Mouse (Mus musculus) urinary bladder, adult 2 months (tissue): ENCODE measurements around the gene Mapkapk2. TPM values are rescaled to one million over a fixed set of nuclear protein-coding genes. Genes with fewer than 3 reads are reported as not detected.

Experiments
- DNase-seq: peaks from one replicate; pipeline ENCODE4 v3.0.0; 2022; ENCODE audit warnings: low spot score
- polyA plus RNA-seq: library from polyadenylated mRNA; depleted of rRNA; stranded (reverse); fragments of >200 nt; gene quantifications from 2 replicates; pipeline ENCODE4 v1.2.3, GENCODE M21; 2012

The Mapkapk2 gene
- polyA plus RNA-seq, 1 experiment: 77.4 TPM

DNA sequence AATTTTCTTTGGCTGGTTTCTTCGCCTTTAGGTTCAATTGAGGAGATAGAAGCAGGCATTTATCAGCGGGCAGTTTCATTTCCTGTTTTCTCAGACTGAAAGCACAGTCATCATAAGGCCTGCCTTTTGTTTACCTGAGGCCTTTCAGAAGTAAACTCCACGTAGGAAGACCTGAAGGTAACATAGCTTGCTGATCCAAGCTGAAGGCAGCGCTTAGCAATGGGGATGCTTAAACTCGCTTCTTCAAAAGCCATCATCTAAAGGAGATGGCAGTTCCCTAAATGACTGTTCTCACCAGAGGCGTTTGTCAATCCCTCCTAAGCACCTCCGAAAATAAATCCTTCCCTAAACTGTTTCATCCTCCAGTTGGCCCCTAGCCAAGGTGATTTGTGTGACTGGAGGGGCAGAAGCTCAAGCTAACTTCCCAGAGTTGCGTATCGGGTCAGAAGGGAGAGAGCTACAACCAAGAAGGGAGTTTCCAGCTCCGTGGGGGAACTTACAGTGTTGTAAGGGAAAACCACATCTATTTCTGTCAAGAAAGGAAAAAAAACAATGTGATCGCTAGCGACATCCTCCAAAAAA is 13.0 kb upstream of the Mapkapk2 start:
- no peak for DNase-seq

DNA sequence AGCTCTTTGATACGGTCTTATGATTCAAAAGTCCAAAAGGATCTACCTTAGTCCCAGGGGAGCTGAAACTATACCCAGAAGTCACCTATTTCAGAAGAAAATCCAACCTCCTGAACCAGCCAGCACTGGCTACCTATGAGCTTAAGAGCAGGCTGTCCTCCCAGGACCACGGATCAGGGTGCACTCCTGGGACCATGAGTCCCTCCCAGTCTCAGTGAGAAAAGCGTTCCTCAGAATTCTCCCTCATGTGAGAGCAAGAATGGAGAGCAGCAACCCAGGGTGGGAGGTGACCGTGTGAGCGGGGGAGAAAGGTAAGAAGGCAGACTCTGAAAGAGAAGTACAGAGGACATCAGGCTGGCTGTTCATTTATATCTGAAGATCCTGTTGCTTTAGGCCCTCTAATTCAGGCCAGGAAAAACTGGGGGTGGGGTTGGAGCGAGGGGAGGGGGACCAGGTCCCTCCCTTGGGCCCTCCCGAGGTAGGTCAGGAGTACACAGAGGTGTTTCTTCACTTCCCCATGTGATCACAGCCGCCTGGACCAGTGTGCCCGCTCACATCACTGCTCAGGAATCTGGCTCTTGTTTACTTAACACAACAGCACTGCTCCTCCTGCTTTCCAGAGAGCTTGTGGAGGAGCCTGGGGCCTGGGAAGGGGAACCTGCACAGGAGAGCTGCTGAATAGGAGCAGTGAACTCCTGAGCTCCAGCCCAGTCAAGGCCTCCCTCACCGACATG is 10.1 kb upstream of the Mapkapk2 start:
- peak; percentile 50 for DNase-seq

DNA sequence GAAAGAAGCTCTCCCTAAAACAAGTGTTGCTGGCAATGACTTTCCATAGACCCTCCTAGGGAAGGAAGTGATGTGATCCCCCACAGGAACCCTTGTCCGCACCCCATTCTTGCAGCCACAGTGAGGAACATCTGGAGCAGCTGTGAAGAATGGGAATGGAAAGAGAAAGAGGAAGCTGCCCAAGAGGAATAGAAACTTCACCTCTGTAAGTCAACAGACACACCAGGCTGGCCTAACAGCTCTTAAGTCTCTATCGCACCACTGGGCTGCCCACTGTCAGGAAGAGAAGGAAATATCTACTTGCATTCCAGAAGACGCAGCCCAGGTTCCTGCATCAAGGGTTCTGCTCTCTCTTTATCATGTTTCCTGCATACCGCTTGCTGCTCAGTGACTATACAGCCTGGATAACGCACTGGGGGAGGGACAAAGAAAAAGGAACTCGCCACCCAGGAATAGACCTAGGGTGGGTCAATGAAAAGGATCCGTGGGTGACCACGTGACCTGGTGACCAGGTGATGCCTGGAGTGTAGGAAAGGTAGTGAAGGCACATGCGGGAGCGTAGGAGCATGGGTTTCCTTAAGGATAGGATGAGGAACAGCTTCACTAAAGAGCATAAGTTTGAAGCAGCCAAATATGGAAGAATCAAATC is 6.3 kb upstream of the Mapkapk2 start:
- DNase-seq: no peak

DNA sequence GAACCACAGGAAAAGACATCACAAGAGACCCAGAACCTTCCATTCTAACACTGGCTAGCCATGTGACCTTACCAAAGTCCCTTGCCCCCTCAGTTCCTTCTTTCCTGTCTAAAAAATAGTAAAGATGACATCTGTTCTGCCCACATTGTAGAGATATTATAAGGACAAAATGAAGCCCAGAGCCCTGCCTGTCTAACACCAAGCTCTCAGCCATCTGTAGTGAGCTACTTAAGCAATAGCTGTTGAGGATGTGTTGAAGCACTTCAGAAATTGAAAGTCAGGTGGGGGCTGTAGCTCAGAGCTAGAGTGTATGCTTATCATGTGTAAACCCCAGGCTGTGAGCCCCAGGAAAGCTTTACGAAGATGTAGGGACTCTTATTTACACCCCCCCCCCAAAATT is 3.2 kb upstream of the Mapkapk2 start:
- DNase-seq: no peak

DNA sequence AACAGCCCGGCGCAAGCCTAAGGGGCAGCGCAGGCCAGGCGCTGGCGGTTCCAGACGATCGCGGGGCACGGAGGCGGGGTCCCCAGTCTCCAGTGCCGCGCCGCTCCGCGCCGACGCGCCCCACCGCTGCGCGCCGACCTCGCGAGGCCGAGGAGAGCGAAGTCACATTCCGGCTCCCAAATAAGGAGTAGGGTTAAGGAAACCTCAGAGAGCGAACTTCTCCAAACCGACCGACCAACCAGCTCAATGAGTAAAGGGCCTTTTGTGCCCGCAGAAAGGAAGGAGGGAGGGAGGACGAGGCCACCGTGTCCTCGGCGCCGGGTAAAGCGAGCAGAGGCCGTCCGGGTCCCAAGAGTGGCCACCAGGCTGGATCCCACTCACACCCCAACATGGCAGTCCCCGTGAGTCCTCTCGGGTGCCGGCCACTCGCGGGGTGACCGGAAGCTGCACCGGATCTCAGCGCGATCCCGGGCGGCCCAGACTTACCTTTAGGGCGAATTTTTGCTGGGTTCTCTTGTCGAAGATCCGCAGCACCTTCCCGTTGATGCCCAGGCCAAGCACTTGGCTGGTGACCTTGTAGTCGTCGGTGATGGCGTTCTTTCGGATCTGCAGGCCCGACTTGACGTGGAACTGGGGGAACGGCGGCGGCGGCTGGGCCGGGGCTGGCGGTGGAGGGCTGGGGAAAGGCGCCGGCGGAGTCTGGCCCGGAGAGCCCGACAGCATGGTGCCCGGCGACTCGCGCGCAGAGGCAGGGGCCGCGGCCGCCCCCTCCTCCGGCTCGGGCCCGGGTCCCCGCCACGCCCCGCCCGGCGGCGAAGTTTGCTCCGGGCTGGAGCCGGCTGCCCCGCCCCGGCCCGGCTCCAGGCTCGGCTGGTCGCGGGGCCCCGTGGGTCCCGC is 575 bp downstream of the Mapkapk2 start:
- DNase-seq: peak; percentile 56

DNA sequence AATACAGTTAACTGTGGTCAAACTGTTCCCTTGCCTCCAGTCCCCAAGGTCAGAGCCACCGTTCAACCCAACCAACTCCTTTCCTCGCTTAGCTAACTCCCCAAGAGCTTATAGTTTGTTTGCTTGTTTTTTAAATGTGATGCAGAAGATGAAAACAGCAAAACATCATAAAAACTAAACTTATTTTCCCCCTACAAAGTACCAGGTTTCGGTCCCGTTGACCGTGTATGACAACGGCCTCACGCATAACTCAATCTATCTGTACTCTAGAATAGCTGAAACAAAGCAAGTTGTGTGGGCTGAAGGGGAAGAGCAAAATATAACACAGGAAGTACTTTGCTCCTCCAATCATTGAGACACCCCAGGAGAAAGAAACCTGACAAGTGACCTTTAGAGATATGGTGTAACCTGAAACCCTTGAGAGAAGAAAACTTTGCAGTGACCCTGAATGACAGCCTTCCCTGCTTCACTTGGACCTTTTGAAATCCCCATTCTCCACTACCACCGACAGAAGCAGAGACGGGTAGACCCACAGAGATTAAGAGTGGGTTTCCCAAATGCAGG is 1.4 kb downstream of the Mapkapk2 start:
- no peak for DNase-seq

DNA sequence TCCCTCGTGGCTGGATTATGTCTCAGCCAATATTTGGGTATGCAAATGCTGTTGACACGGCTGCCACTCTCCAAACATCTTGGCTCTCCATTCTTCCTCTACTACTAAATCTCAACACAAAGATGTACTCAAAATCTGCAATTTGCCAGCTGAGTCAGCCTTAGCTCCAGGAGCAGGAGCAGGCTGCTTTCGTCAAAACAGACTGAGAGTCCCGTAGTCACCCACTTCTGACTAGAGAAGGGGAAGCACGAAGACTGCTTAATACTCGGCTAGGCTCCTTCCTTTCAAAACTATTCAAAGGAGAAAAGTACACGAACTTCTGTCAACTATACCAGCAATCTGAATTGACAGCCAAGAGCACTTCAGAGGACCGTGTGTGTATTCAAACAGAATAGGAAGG is 2.1 kb downstream of the Mapkapk2 start:
- DNase-seq: no peak

DNA sequence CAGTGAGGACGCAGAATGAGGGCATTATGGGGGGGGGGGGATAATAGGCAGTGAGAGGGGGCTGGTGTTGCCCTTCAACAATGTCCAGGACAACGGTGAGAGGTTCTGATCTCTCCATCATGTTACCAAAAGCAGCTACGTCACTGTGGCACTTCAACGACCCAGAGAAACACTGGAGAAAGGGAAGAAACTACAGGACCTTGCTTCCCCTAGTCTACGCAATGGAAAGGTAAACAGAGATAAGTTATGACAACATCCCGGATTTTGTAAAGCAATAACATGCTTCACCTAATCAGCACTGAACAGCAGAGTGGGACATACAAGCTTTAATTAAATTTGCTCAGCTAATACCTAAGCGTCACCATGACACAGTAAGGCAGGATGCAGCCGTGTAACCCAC is 3.7 kb downstream of the Mapkapk2 start:
- no peak for DNase-seq

DNA sequence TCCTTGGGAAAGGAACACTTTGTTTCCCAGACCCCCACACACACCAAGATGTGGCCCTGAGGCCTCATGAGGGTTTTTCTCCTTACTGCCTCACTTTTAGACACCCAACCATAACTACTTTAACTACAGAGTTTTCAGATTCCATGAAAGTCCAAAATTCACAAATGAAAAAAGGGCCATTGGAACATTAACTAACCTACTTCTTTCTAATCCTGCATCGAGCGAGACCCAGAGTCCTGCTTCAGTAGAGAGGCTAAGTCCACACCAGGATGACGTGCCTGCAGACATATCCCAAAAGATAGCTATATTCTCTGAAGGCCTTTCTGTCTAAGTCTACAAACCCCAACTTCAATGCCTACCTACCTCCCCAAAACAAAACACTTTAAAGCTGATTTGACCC is 4.8 kb downstream of the Mapkapk2 start:
- no peak for DNase-seq

DNA sequence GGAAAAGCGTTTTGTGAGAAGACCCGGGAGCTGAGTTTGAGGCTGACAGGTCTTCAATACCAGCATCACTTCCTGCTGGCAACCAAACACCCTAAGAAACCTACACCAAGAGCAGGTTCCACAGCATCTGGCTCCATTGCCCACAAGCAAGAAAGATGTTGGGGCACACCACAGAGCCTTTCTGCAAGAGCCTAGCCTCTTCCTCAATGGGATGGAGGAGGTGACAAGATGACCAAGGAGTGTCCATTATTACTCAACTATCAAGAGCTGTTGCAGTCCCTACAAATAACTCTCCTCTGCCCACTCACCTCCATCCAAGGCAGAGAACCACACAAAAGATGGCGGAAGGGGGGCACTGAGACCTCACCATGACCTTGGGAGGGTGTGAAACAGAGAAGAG is 5.5 kb downstream of the Mapkapk2 start:
- DNase-seq: no peak

DNA sequence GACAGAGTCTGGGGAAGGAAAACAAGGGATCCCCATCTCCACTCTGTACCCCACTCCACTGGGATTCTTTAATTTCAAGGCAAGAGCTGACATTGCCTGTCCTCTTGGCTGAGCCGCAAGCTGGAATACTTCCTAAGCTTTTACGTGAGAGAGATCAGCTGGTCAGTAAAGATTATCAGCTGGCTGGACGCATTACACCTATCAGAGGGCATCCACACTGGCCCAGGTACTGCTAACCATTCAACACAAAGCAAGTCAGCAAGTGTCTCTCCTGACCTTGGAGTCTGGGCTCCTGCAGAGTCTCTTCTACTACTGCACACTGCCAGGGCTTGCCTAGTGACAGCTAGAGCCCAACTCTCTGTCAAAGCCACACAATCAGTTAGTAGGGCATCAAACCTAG is 6.1 kb downstream of the Mapkapk2 start:
- no peak for DNase-seq

DNA sequence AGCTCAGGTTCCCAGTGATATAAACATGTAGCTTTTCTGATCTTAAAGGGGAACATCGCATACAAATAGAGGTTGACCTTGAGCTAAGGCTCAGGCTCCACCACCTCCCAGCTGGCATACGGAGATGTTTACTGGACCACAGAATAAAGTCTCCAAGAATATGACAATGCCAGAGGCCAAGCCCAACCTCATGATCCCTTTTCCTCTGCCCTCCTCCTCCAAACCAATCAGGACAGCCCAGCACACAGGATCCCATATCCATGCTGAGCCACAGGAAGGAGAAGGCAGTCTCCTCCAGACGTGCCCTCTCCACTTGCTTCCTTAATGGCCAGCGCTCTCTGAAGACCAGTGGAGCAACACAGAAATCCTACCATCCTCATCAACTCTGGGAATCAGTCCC is 6.7 kb downstream of the Mapkapk2 start:
- no peak for DNase-seq

DNA sequence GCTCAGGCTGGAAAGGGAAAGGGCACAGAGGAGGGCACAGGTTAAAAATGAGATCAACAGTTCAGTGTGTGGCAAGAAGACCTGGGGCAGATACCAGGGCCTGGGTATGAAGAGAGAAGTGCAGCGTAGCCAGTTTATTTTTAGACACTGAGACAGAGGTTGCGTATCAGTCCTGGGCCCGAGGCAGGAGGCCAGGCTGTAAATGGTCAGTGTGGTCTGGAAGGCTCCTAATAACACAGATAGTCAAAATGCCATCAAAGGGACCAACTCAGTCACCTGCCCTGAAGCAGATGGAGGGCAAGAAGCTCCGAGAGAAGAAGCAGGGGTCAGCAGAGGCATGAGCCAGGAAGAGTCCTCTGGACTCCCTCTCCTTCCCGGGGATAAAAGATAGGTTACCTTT is 7.4 kb downstream of the Mapkapk2 start:
- no peak for DNase-seq

DNA sequence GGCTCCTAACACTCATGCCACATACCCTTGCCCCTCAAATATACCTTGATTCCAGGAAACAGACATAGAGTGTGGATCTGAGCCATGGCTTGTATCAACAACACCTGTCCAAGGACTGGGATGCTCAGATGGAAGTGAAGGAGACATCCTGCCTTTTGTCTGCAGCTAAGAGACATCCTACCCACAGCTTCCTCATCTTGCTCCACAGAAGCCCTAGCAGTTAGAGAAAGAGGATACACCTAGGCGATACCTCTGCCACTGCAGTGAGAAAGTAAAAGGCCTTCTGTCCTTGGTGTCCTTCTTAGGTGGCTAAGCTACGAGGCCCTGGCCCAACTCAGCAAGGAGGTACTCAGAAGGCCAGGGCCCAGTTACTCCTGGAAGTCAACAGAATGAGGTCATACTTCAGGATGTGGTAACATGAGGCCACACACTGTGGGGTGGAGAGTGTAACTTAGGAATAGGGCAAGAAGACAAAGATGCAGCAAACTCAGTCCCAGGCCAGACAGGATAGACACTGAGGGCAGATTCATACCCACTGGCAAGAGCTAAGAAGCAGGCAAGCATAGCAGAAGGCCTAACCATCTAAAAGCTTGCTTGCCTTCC is 8.0 kb downstream of the Mapkapk2 start:
- DNase-seq: no peak

DNA sequence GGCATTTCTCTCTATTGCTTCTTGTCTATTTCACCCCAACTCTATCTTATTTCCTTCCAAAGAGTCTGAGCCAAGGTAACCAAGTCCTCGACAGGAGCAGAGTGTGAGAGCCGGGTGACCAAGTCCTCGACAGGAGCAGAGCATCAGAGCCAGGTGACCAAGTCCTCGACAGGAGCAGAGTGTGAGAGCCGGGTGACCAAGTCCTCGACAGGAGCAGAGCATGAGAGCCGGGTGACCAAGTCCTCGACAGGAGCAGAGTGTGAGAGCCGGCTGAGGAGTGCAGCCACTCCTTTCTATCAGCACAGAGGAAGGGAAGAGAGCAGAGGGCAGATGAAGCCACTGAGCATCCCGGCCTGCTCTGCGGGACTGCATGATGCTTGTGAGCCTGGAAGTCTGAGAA is 9.1 kb downstream of the Mapkapk2 start:
- no peak for DNase-seq

DNA sequence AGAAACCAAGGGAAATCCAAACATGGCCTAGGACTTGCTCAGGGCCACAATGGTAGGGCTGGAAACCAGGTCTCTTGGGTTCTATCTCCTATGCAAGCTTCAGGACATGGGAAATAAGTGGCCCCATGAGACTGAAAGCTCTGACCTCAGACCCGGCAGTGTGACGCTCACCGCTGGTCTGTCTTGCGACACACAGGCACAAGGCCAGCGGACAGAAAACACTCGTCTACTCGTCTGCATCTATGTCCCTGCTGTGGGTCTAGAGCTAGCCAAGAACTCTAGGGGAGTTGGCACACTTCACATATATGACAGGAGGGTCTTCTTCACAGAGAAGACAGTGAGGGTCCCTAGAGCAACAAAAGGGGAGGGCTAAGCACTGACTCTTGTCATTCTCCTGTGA is 10.7 kb downstream of the Mapkapk2 start:
- no peak for DNase-seq

DNA sequence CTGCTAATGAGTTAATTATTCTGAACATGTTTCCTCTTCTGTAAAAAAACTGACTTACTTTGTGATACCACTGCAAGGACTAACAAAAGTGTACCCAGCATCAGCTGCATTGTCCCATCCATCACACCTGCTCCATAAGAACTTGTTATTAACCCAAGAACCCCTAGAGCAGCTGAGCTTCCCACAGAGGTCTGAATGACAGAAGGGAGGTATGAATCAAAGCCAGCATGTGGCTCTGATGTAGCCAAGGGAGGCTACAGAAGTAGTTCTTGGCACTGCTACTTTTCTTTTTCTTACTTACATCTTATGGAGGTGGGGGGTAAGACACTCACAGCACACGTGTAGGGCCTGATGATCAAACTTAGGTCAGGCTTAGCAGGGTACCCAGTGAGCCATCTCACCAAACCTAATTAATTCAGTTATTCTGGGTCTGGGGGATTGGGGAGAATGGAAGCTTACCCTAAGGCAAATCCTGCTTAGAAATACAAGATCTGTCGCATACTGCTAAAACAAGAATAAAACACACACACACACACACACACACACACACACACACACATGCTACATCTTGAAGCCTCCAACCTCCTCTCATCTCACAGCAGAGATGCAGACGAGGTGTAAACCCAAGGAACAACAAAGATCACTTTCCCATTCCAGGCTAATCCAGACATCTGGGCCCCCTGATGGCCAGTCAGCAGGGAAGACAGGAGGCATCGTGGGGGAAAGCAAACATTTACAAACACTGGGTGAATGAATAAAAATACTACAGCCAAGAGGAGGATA is 11.5 kb downstream of the Mapkapk2 start:
- no peak for DNase-seq

DNA sequence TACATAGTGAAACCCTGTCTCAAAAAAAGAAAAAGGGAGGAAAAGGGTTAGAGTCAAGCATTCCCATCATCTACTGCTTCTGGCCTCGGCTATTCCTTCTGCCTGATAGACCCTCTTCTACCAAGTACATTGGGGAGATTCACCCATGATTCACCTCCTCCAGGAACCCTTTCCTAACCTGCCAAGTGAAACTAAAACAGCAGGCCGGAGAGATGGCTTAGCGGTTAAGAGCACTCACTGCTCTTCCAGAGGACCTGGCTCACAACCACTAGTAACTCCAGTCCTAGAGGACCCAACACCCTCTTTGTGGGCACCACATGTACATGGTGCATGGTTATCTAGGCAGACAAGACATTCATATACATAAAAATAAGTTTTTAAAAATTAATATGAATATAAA is 12.4 kb downstream of the Mapkapk2 start:
- no peak for DNase-seq

DNA sequence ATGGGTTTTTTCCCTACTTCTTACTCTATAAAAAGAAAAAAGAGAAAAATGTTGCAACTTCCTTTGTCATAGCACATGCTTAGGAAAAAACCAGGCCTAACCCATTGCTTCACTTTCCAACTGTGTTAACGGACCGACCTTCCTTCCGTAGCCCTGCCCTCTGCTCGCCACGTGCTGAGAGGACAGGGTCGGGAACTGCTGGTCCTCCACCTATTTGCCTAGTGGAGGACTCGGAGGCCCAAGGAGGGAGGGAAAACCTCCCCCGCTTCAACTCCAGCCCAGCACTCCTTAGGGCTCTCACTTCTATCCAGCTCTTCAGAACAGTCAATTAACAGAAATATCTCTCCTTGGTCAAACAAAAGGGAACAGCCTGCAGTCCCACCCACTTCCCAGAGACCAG is 13.3 kb downstream of the Mapkapk2 start:
- DNase-seq: no peak

DNA sequence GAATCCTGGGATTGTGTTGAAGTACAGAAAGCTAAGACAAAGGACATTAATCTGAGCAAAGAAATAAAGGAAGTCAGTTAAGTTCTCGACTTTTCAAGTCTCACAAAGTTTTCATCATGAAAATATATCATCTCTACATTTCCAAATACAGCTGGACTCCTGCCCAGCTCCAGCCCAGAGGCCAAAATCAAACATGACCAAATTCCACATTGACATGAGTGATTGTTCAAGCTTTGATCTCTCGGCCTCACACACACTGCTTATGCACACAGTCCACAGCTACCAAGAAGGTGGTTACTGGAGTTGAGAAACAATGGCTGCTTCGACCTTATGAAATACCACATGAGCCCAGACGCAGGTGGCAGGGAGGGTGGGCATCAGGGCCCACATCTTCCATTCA is 14.0 kb downstream of the Mapkapk2 start:
- DNase-seq: no peak

DNA sequence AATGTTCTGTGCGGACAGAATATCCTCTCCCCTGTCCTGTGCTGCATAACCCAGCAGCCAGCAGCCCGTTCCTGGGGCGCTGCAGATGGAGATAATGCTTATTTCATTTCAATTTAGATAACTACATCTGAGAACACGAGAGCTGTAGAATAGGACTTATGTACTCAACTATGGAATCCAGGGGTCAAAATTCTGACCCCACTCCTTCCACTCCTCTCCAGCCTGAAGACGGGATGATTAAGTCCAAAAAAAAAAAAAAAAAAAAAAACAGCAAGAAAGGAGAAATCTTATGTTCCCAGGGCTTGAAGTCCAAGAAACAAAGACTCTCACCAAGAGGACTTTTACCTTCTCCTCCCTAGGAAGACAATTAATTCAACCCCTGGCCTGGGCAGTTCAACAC is 14.5 kb downstream of the Mapkapk2 start:
- no peak for DNase-seq
